Mouse (Mus musculus) cortical plate, adult 2 months (tissue): ENCODE measurements around the gene Snx29. TPM values are rescaled to one million over a fixed set of nuclear protein-coding genes. Genes with fewer than 3 reads are reported as not detected.
"Not testable (repeated sequence)": the region's sequence is repeated elsewhere in the genome, so short reads cannot be mapped to it uniquely, and the experiment has no call there.

Experiments used
- H3K27ac ChIP-seq: fragments of 200-500 bp; 2 replicates; pipeline ENCODE4 v1.5.1; 2012; ENCODE audit warnings: low read length, control low read depth, inconsistent platforms; ENCODE audit not compliant: insufficient read depth
- H3K4me1 ChIP-seq: fragments of 200-500 bp; 2 replicates; pipeline ENCODE4 v1.6.1; 2011; ENCODE audit warnings: low read length; ENCODE audit not compliant: control insufficient read depth, insufficient read depth
- H3K4me3 ChIP-seq: fragments of 200-500 bp; 2 replicates; pipeline ENCODE4 v1.5.1; 2011; ENCODE audit warnings: mild to moderate bottlenecking, low read length, control low read depth; ENCODE audit not compliant: insufficient read depth
- CTCF ChIP-seq: fragments of 200-500 bp; IDR thresholded peaks from 2 replicates; pipeline ENCODE4 v1.5.1; 2011; ENCODE audit warnings: mild to moderate bottlenecking, control low read depth, low read length; ENCODE audit not compliant: insufficient read depth; ENCODE audit errors: extremely low read depth
- POLR2A ChIP-seq: fragments of 200-500 bp; IDR thresholded peaks from 2 replicates; pipeline ENCODE4 v1.6.1; 2011; ENCODE audit warnings: mild to moderate bottlenecking, low read length, control low read depth; ENCODE audit not compliant: insufficient read depth; ENCODE audit errors: extremely low read depth
- polyA plus RNA-seq: library from polyadenylated mRNA; depleted of rRNA; stranded (reverse); fragments of >200 nt; gene quantifications from 2 replicates; pipeline ENCODE4 v1.2.3, GENCODE M21; 2012

Snx29 gene
- polyA plus RNA-seq, 1 experiment: 7.2 TPM

DNA sequence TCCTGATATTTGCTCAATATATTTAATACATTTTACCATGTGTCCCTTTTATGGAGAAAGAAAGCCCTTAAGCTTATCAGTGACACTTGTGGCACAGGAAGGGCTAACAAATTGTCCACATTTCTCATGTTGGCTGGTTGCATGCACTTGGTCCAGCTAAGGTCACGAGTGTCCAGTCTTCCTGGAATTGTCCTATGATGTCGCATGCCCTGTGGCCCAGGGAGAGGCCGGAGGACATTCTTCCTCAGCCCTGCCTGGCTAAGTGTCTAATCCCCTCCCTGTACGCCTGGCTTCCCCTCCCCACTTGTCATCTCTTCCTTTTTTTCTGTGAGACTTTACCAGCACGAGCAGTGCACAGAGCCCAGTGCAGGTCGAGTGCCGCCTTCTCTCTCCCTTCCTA is 29.2 kb downstream of the Snx29 start:
- Histone ChIP-seq H3K4me3 (no peak overlapping the region), H3K4me1 (no peaks in the 10 kb centered on the region), H3K27ac (no peak overlapping the region)
- TF ChIP-seq CTCF (no peak), POLR2A (no peak)

DNA sequence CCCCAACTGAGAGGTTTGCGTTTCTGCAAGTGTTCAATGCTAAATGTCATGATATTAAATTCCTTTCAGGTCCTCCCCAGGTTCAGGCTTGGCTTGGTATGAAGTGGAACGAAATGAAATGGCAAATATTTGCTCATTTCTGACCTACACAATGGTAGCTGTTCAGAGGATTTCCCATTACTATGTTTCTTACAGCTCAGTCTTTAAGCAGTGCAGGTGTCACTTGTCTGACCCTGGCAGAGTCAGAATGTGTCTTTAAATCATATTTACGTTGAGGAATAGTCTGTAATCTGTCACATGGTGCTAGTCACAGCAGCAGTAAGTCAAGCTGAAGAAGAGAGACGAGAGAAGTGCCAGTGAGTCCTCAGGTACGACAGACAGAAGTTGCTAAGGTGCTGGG is 36.5 kb downstream of the Snx29 start:
- no peak overlapping the region for H3K27ac ChIP-seq
- no peak overlapping the region for H3K4me3 ChIP-seq
- no peak for TF ChIP-seq POLR2A
- TF ChIP-seq CTCF: no peak
- no peaks in the 10 kb centered on the region for H3K4me1 ChIP-seq

DNA sequence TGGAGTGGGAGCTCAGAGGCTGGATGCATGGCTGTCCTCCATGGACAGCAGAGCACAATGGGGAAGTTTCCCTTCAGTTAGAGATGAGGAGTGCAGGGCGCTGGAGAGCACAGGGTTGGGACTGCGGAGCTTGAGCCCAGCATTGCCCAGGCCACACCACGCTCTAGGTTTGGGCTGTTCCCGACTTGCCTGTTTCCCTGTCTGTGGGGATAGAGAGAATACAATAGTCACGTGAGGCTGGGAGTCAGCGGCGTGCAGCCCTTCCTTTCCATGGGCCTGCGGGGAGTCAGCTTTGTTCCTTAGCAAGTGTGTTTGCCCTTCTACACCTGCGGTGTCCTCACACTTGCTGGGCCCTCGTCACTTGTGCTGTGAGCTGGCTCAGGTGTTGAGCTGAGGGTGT is 37.2 kb downstream of the Snx29 start:
- H3K4me1 ChIP-seq: no peaks in the 10 kb centered on the region
- H3K4me3 ChIP-seq: no peak overlapping the region
- TF ChIP-seq CTCF (no peak), POLR2A (no peak)
- H3K27ac ChIP-seq: no peak overlapping the region

GRCm38 (mm10) chr16:11360576-11360975 is 37.9 kb downstream of the Snx29 start:
- H3K4me3 ChIP-seq, H3K4me1 ChIP-seq, H3K27ac ChIP-seq: not testable (repeated sequence)

- H3K4me1 ChIP-seq: no peaks in the 10 kb centered on the region
- H3K27ac ChIP-seq: no peak overlapping the region
- TF ChIP-seq POLR2A (no peak), CTCF (no peak)
- no peak overlapping the region for H3K4me3 ChIP-seq
Measured at GRCm38 (mm10) chr16:11365626-11366025, 42.9 kb downstream of the Snx29 start.

DNA sequence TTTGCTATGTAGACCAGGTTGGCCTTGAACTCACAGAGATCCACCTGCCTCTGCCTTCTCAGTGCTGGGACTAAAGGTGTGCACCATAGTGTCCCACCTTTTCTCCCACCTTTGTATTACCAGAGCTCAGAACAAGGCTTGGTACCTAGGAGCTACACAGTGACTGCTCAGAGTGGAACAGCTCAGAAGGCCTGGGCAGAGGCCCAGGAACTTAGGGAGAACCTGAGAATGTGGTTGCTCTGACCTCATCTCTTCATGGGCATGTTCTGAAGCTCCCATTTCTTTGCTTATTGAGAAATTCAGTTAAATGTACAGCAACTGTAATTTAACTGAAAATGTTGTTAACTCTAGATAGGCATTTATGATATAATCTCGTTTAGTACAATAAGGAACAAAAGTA is 44.1 kb downstream of the Snx29 start:
- TF ChIP-seq POLR2A (no peak), CTCF (no peak)
- Histone ChIP-seq H3K4me3 (no peak overlapping the region), H3K4me1 (no peaks in the 10 kb centered on the region), H3K27ac (no peak overlapping the region)

GRCm38 (mm10) chr16:11368412-11368811 is 45.7 kb downstream of the Snx29 start:
- no peak overlapping the region for H3K27ac ChIP-seq
- no peaks in the 10 kb centered on the region for H3K4me1 ChIP-seq
- TF ChIP-seq POLR2A (no peak), CTCF (no peak)
- no peak overlapping the region for H3K4me3 ChIP-seq

DNA sequence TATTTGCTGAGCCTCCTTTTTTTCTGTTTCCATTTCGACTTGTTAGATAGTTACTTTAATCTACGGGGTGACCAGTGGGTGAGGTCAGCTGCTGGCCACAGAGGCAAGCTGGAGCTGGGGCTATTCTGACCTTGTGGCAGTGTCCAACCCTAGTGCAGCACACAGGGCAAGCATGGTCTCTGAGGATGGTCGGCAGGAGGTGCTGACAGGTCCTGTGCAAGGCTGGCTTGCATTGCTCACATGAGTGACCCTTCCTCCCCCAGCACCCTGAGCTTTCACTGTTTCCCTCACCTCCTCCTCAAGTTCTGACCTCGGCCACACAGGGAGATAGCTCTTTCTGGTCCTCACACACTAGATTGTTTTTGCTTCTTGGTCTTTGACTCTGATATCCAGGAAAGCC is 46.5 kb downstream of the Snx29 start:
- no peaks in the 10 kb centered on the region for H3K4me1 ChIP-seq
- no peak overlapping the region for H3K4me3 ChIP-seq
- no peak overlapping the region for H3K27ac ChIP-seq
- TF ChIP-seq POLR2A (no peak), CTCF (no peak)

GRCm38 (mm10) chr16:11369642-11370041 is 46.9 kb downstream of the Snx29 start:
- no peak for TF ChIP-seq POLR2A
- no peak for TF ChIP-seq CTCF
- Histone ChIP-seq H3K4me3 (no peak overlapping the region), H3K27ac (no peak overlapping the region), H3K4me1 (no peaks in the 10 kb centered on the region)

DNA sequence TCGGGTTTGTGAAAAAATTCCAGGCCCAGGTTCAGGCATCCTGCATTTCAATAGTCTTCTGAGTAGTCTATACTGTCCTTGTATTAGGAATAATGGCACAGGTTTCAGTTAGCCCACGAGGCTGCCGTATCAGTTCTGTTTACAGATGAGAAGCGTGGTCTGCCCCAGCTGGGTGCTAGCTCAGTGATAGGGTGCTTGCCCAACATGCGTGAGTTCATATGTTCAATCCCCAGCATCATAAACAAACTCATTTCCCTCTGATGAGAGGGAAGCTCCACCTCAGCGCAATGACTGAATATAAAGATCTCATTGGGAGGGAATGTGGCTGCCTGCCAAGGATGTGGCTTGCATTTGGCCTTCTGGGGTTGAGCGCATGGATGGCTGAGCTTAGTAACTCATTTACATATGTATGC is 47.4 kb downstream of the Snx29 start:
- Histone ChIP-seq H3K4me1 (no peaks in the 10 kb centered on the region), H3K27ac (no peak overlapping the region), H3K4me3 (no peak overlapping the region)
- TF ChIP-seq CTCF (no peak), POLR2A (no peak)

DNA sequence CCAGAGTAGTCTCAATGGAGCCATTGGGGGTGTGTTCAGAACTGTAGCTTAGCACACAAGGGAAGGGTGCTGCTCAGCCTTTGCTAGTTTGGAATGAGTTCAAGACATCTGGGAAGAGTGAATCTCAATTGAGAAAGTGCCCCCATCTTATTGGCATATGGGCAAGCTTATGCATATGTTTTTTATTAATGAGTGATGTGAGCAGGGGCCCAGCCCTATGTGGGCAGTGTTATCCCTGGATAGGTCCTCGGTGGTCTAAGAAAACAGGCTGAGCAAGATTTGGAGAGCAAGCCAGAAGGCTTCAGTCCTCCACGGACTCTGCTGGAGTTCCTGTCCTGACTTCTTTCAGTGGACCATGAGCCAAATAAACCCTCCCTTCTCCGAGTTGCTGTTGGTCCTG is 56.6 kb downstream of the Snx29 start:
- TF ChIP-seq CTCF (no peak), POLR2A (no peak)
- Histone ChIP-seq H3K27ac (no peak overlapping the region), H3K4me1 (no peaks in the 10 kb centered on the region; the same call in 1 of the 2 replicates), H3K4me3 (no peak overlapping the region)
